8 mouse cellular contexts compared by ENCODE assay signal in the genomic region with DNA sequence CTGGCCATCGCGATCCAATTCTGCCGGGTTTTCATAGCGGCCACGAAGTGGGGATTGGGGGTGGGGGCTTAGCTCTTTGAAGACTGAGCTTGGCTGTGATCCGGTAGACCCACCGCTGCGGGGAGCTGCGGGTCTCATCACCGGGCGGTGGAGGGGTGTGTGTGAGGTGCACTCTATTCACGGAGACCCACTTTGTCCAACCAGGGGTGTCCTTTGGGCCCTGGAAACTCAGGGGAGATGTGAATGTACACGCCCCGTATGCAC. TPM values are rescaled to one million over a fixed set of nuclear protein-coding genes. Genes with fewer than 3 reads are reported as not detected.
DNase-seq lines count a peak whose midpoint lies in the region; ATAC-seq and TF ChIP-seq lines count a peak whose summit lies in the region.

No protein-coding gene starts in this region.

- H3K27me3 ChIP-seq in heart, adult 2 months (ENCODE audit: control insufficient read depth, insufficient read depth, low read length) = no peaks in the 10 kb centered on the region
- no peaks in the 10 kb centered on the region for H3K27me3 ChIP-seq in CH12.LX (replicated peaks)
- H3K27me3 ChIP-seq in forebrain, embryonic 15.5 days = 0 out of 2 replicates have a peak, but pooled peaks cover 3% of the 10 kb centered on the region
- H3K27me3 ChIP-seq in liver, embryonic 14.5 days (ENCODE audit: control insufficient read depth, insufficient read depth, low read length) = no peaks in the 10 kb centered on the region; the same call in 1 of the 2 replicates

- intact Hi-C loops in heart, adult 2 months (cut with DNase I) = loop anchor here (2.0 to 5.0 kb wide), 4 partner anchors 148 to 326 kb away; partner anchors contain the start of gene Papss2
- intact Hi-C loops in heart, postnatal 10 days (cut with DNase I) = loop anchor here (2.0 to 5.0 kb wide), 3 partner anchors 131 to 356 kb away; no protein-coding TSS in a partner anchor

- TF ChIP-seq CTCF in heart, adult 2 months (IDR thresholded peaks at IDR 0.05) = no peak
- peak in 1 of 2 experiments; percentile 30; a peak in 1 of 4 replicates for TF ChIP-seq CTCF in CH12.LX (conservative IDR thresholded peaks at IDR 0.05 in 1 of 2, IDR thresholded peaks at IDR 0.05 in 1 of 2; ENCODE audit: low read depth in 2 of 2, low read length in 2 of 2)
- no peak for TF ChIP-seq CTCF in liver, embryonic 14.5 days (IDR thresholded peaks at IDR 0.05; ENCODE audit: low read depth)

- dilution Hi-C loops in CH12.LX (cut with MboI; ENCODE audit: extremely low pct_ligation_motif_present, extremely low pct_unique_long_range_greater_than_20kb, low sequenced_read_pairs) = no loop called here

- H3K4me3 ChIP-seq in heart, adult 2 months = peak overlapping the region; percentile 95
- peak overlapping the region; percentile 62 to 75 (median 66) for H3K4me3 ChIP-seq in CH12.LX (replicated peaks in 1 of 3; ENCODE audit: low read depth in 2 of 3, low read length in 2 of 3, poor library complexity in 1 of 3)
- H3K4me3 ChIP-seq in forebrain, embryonic 15.5 days = peak overlapping the region; percentile 92
- H3K4me3 ChIP-seq in liver, embryonic 14.5 days (ENCODE audit: insufficient read depth in 1 of 2, low read depth in 2 of 2, low read length in 2 of 2) = peak overlapping the region; percentile 68 to 77

- no peak for DNase-seq in heart, adult 2 months
- DNase-seq in heart, postnatal 10 days = no peak
- DNase-seq in CH12.LX (ENCODE audit: extremely low read depth) = peak; percentile 55
- DNase-seq in liver, embryonic 14.5 days (ENCODE audit: low read depth in 3 of 3, low spot score in 3 of 3) = no peak
- no peak for DNase-seq in thymus, postnatal 36 days
- DNase-seq in right cerebral cortex, postnatal 14 days = no peak
- no peak for DNase-seq in frontal cortex, postnatal 10 days (ENCODE audit: low spot score in 2 of 2)

- peak overlapping the region; percentile 89 for H3K9ac ChIP-seq in heart, adult 2 months (ENCODE audit: low read depth, low read length)
- peak overlapping the region; percentile 58 for H3K9ac ChIP-seq in CH12.LX (ENCODE audit: insufficient read depth, low read depth)
- peak overlapping the region; percentile 74 for H3K9ac ChIP-seq in forebrain, embryonic 15.5 days (replicated peaks)
- H3K9ac ChIP-seq in liver, embryonic 14.5 days (replicated peaks) = peak overlapping the region; percentile 81

- H3K36me3 ChIP-seq in heart, adult 2 months (ENCODE audit: control insufficient read depth, insufficient read depth, low read length) = peaks cover 10% of the 10 kb centered on the region
- H3K36me3 ChIP-seq in CH12.LX (replicated peaks in 1 of 2; ENCODE audit: control insufficient read depth in 1 of 2, insufficient read depth in 1 of 2, low read length in 1 of 2) = no peaks in the 10 kb centered on the region
- no peaks in the 10 kb centered on the region for H3K36me3 ChIP-seq in forebrain, embryonic 15.5 days
- H3K36me3 ChIP-seq in liver, embryonic 14.5 days (replicated peaks; ENCODE audit: control insufficient read depth, insufficient read depth, low read depth) = no peaks in the 10 kb centered on the region

- ATAC-seq in forebrain, embryonic 15.5 days (replicated peaks) = peak; percentile 62
- ATAC-seq in liver, embryonic 14.5 days (ENCODE audit: insufficient read depth) = no peak

- no peak for TF ChIP-seq POLR2A in heart, adult 2 months (IDR thresholded peaks at IDR 0.05; ENCODE audit: insufficient read depth, low read depth, low read length)
- TF ChIP-seq POLR2A in CH12.LX (IDR thresholded peaks at IDR 0.05; ENCODE audit: low read depth, low read length) = no peak

- peaks cover 6% of the 10 kb centered on the region for H3K79me2 ChIP-seq in heart, adult 2 months (replicated peaks; ENCODE audit: control insufficient read depth, insufficient read depth, low read length)
- H3K79me2 ChIP-seq in CH12.LX (replicated peaks; ENCODE audit: control insufficient read depth, extremely low read depth, insufficient read depth, poor library complexity, severe bottlenecking) = peaks cover 31% of the 10 kb centered on the region

- peak overlapping the region; percentile 67 for H3K4me2 ChIP-seq in CH12.LX (ENCODE audit: insufficient read depth, low read depth, poor library complexity, severe bottlenecking)
- H3K4me2 ChIP-seq in forebrain, embryonic 15.5 days (replicated peaks) = peak overlapping the region; percentile 72
- H3K4me2 ChIP-seq in liver, embryonic 14.5 days (ENCODE audit: low read depth) = peak overlapping the region; percentile 100

- TF ChIP-seq EP300 in heart, adult 2 months (IDR thresholded peaks at IDR 0.05; ENCODE audit: insufficient read depth, low read depth, low read length) = no peak
- TF ChIP-seq EP300 in CH12.LX (IDR thresholded peaks at IDR 0.05; ENCODE audit: low read length) = no peak
- TF ChIP-seq EP300 in liver, embryonic 14.5 days (IDR thresholded peaks at IDR 0.05; ENCODE audit: low read depth) = no peak

- H3K9me3 ChIP-seq in CH12.LX (replicated peaks; ENCODE audit: low read length) = no peaks in the 10 kb centered on the region
- no peaks in the 10 kb centered on the region for H3K9me3 ChIP-seq in forebrain, embryonic 15.5 days
- H3K9me3 ChIP-seq in liver, embryonic 14.5 days (ENCODE audit: control insufficient read depth, low read length) = no peaks in the 10 kb centered on the region

- in situ Hi-C loops in CH12.LX (cut with MboI; ENCODE audit: low pct_ligation_motif_present, low pct_unique_long_range_greater_than_20kb, low sequenced_read_pairs) = loop anchor here (5.0 to 25.0 kb wide), 4 partner anchors 39 to 456 kb away; no protein-coding TSS in a partner anchor

- peaks cover 7% of the 10 kb centered on the region for H3K4me1 ChIP-seq in heart, adult 2 months (ENCODE audit: control insufficient read depth, insufficient read depth, low read length)
- H3K4me1 ChIP-seq in CH12.LX (ENCODE audit: control insufficient read depth in 1 of 2, insufficient read depth in 2 of 2) = peaks cover 0 to 14% of the 10 kb centered on the region in 2 experiments; a peak in 2 of 4 replicates
- peaks cover 36% of the 10 kb centered on the region for H3K4me1 ChIP-seq in forebrain, embryonic 15.5 days
- H3K4me1 ChIP-seq in liver, embryonic 14.5 days (replicated peaks; ENCODE audit: control insufficient read depth in 2 of 2, insufficient read depth in 2 of 2, low read length in 1 of 2) = peaks cover 8 to 15% of the 10 kb centered on the region in 2 experiments; a peak in 3 of 4 replicates

- TF ChIP-seq RAD21 in CH12.LX (IDR thresholded peaks at IDR 0.05; ENCODE audit: low read depth, low read length) = no peak

- under 1% methylated on average over 14 of the region's 14 CpGs for WGBS in heart, adult 2 months
- WGBS in forebrain, embryonic 15.5 days = under 1% methylated on average over 14 of the region's 14 CpGs
- under 1% methylated on average over 14 of the region's 14 CpGs for WGBS in liver, embryonic 14.5 days (ENCODE audit: insufficient replicate concordance)

- H3K27ac ChIP-seq in heart, adult 2 months = peak overlapping the region; percentile 97
- peak overlapping the region; percentile 66 for H3K27ac ChIP-seq in CH12.LX (ENCODE audit: insufficient read depth, low read depth)
- peak overlapping the region; percentile 99 for H3K27ac ChIP-seq in forebrain, embryonic 15.5 days (replicated peaks)
- H3K27ac ChIP-seq in liver, embryonic 14.5 days = peak overlapping the region; percentile 41

TF ChIP-seq in CH12.LX, 34 proteins besides CTCF, POLR2A, EP300 and RAD21:
- no peak for TF ChIP-seq ZKSCAN1 (IDR thresholded peaks at IDR 0.05; ENCODE audit: borderline replicate concordance, low read depth, low read length)
- no peak for TF ChIP-seq PAX5 (IDR thresholded peaks at IDR 0.05; ENCODE audit: low read length)
- TF ChIP-seq MAZ (IDR thresholded peaks at IDR 0.05; ENCODE audit: low read depth, low read length) = 0 out of 2 replicates have a peak, but pooled peaks have one; percentile 6
- no peak for TF ChIP-seq MAX (IDR thresholded peaks at IDR 0.05; ENCODE audit: low read length)
- peak; percentile 46; the same call in 1 of the 2 replicates for TF ChIP-seq SIN3A (IDR thresholded peaks at IDR 0.05; ENCODE audit: low read length)

RNA-seq across cellular contexts. Expression of gene Pten, which starts 0.7 kb away (rescaled TPM):
- 10 to 100 TPM; 59.7 to 67.9 TPM for total RNA-seq in heart, adult 2 months (2021)
- 9.6 and 17.5 TPM in 2 replicates for polyA plus RNA-seq in heart, adult 2 months (2012; rRNA removed)
- 10 to 100 TPM; 52.7 to 60.3 TPM for total RNA-seq in heart, postnatal 10 days (2021)
- total RNA-seq in CH12.LX (2012; rRNA removed) (24.1 and 28.9 TPM in 2 replicates), CH12.LX (2014; rRNA removed) (41.5 and 47.5 TPM in 2 replicates)
- 30.7 and 36.8 TPM in 2 replicates for polyA plus RNA-seq in CH12.LX (2012; ENCODE audit: insufficient read length, low read depth)
- 12.2 TPM in 2 replicates for polyA plus RNA-seq in forebrain, embryonic 15.5 days (2015; fragmentation: Nextera tagmentation; extraction: Ambion mirVana)
- 3.1 and 4.3 TPM in 2 replicates for polyA plus RNA-seq in liver, embryonic 14.5 days (2012; rRNA removed)
- 3.5 and 3.9 TPM in 2 replicates for polyA plus RNA-seq in liver, embryonic 14.5 days (2014; fragmentation: Nextera tagmentation; extraction: Ambion mirVana)

RNA-seq across cellular contexts. Expression of gene Atad1, which starts 17.0 kb away (rescaled TPM):
- total RNA-seq in heart, adult 2 months (2021) = 100 to 1,000 TPM in 1 of 2 experiments, 10 to 100 TPM in 1; 82.1 to 104 TPM
- polyA plus RNA-seq in heart, adult 2 months (2012; rRNA removed) = 25.2 and 52.9 TPM in 2 replicates
- 10 to 100 TPM; 81.6 to 82.3 TPM for total RNA-seq in heart, postnatal 10 days (2021)
- total RNA-seq in CH12.LX (2012; rRNA removed) = 78.5 TPM in 2 replicates
- total RNA-seq in CH12.LX (2014; rRNA removed) = 252 and 268 TPM in 2 replicates
- polyA plus RNA-seq in CH12.LX (2012; ENCODE audit: insufficient read length, low read depth) = 78.9 and 103 TPM in 2 replicates
- polyA plus RNA-seq in forebrain, embryonic 15.5 days (2015; fragmentation: Nextera tagmentation; extraction: Ambion mirVana) = 113 and 120 TPM in 2 replicates
- 6.5 and 9.9 TPM in 2 replicates for polyA plus RNA-seq in liver, embryonic 14.5 days (2012; rRNA removed)
- 20.9 and 22.3 TPM in 2 replicates for polyA plus RNA-seq in liver, embryonic 14.5 days (2014; fragmentation: Nextera tagmentation; extraction: Ambion mirVana)

Comparison
In these comparisons a context has a peak if more than half of its experiments do, and no peak if none do; other contexts are left out.
1. H3K27ac ChIP-seq: peak in every context shown above with its lines; median percentile 99 in forebrain, embryonic 15.5 days; 97 in heart, adult 2 months; 66 in CH12.LX; 41 in liver, embryonic 14.5 days.